Comparison of ENCODE assay signal across 9 mouse cellular contexts in genomic region chr11:98357396-98358160, GRCm38 (mm10). TPM values are rescaled to one million over a fixed set of nuclear protein-coding genes. Genes with fewer than 3 reads are reported as not detected.
DNase-seq lines count a peak whose midpoint lies in the region; ATAC-seq lines count a peak whose summit lies in the region.
"Had no signal": no experiment of that assay in that cellular context is flagged by ENCODE, and none has a peak within 500 bp of the region (broad histone marks: within the 10 kb centered on the region; RNA-seq: fewer than 3 reads in every experiment).

No protein-coding gene starts in this region.

- peaks cover 25% of the 10 kb centered on the region for H3K36me3 ChIP-seq in megakaryocyte, embryonic 14.5 days (replicated peaks; ENCODE audit: low read length)
- H3K36me3 ChIP-seq in forebrain, embryonic 12.5 days (replicated peaks) = no peaks in the 10 kb centered on the region
- no peaks in the 10 kb centered on the region for H3K36me3 ChIP-seq in limb, embryonic 12.5 days
- no peaks in the 10 kb centered on the region for H3K36me3 ChIP-seq in neural tube, embryonic 13.5 days

- no peak for ATAC-seq in megakaryocyte, adult 5-6 weeks (ENCODE audit: poor library complexity, severe bottlenecking)
- 0 out of 2 replicates have a peak, but pooled peaks have one; percentile 17 for ATAC-seq in forebrain, embryonic 12.5 days (ENCODE audit: low FRiP score)
- no peak for ATAC-seq in limb, embryonic 12.5 days (ENCODE audit: insufficient number of reproducible peaks, insufficient read depth, low FRiP score, low TSS enrichment, low read depth)
- peak; percentile 12; the same call in 1 of the 2 replicates for ATAC-seq in neural tube, embryonic 13.5 days (ENCODE audit: low read depth)

- no peak for DNase-seq in gastrocnemius, postnatal 36 days
- DNase-seq in left cerebral cortex, adult 9 months (ENCODE audit: low spot score in 2 of 2) = no peak
- DNase-seq in T-cell, adult 2 months (ENCODE audit: low spot score) = no peak

- H3K9me3 ChIP-seq in megakaryocyte, embryonic 14.5 days = no peaks in the 10 kb centered on the region
- no peaks in the 10 kb centered on the region for H3K9me3 ChIP-seq in forebrain, embryonic 12.5 days
- H3K9me3 ChIP-seq in limb, embryonic 12.5 days = no peaks in the 10 kb centered on the region
- no peaks in the 10 kb centered on the region for H3K9me3 ChIP-seq in neural tube, embryonic 13.5 days

- H3K4me2 ChIP-seq in forebrain, embryonic 12.5 days = peak overlapping the region; percentile 82
- H3K4me2 ChIP-seq in limb, embryonic 12.5 days = peak overlapping the region; percentile 81
- H3K4me2 ChIP-seq in neural tube, embryonic 13.5 days = peak overlapping the region; percentile 89

- H3K4me1 ChIP-seq in megakaryocyte, embryonic 14.5 days = peaks cover 86% of the 10 kb centered on the region
- H3K4me1 ChIP-seq in forebrain, embryonic 12.5 days = peaks cover 37% of the 10 kb centered on the region
- peaks cover 42% of the 10 kb centered on the region for H3K4me1 ChIP-seq in limb, embryonic 12.5 days (replicated peaks)
- peaks cover 54% of the 10 kb centered on the region for H3K4me1 ChIP-seq in neural tube, embryonic 13.5 days (replicated peaks)

- intact Hi-C loops in gastrocnemius, postnatal 36 days (cut with DNase I) = loop anchor here (5.0 kb wide), 1 partner anchor 50 kb away; no protein-coding TSS in a partner anchor

- 10% methylated on average over 13 of the region's 13 CpGs for WGBS in forebrain, embryonic 12.5 days
- 8% methylated on average over 13 of the region's 13 CpGs for WGBS in limb, embryonic 12.5 days
- WGBS in neural tube, embryonic 13.5 days = 8% methylated on average over 13 of the region's 13 CpGs

- peaks cover 29% of the 10 kb centered on the region for H3K27me3 ChIP-seq in megakaryocyte, embryonic 14.5 days (replicated peaks)
- H3K27me3 ChIP-seq in forebrain, embryonic 12.5 days = peaks cover 39% of the 10 kb centered on the region
- peaks cover 24% of the 10 kb centered on the region for H3K27me3 ChIP-seq in limb, embryonic 12.5 days
- H3K27me3 ChIP-seq in neural tube, embryonic 13.5 days = peaks cover 24% of the 10 kb centered on the region

- H3K4me3 ChIP-seq in megakaryocyte, embryonic 14.5 days (replicated peaks) = peak overlapping the region; percentile 100
- H3K4me3 ChIP-seq in forebrain, embryonic 12.5 days (replicated peaks) = peak overlapping the region; percentile 59
- H3K4me3 ChIP-seq in limb, embryonic 12.5 days (replicated peaks) = peak overlapping the region; percentile 74
- H3K4me3 ChIP-seq in neural tube, embryonic 13.5 days = peak overlapping the region; percentile 70

- H3K9ac ChIP-seq in forebrain, embryonic 12.5 days = peak overlapping the region; percentile 80
- H3K9ac ChIP-seq in limb, embryonic 12.5 days (replicated peaks) = peak overlapping the region; percentile 74
- peak overlapping the region; percentile 70 for H3K9ac ChIP-seq in neural tube, embryonic 13.5 days

- peak overlapping the region; percentile 80; the same call in 1 of the 2 replicates for H3K27ac ChIP-seq in forebrain, embryonic 12.5 days
- H3K27ac ChIP-seq in limb, embryonic 12.5 days = peak overlapping the region; percentile 89
- H3K27ac ChIP-seq in neural tube, embryonic 13.5 days (replicated peaks) = peak overlapping the region; percentile 72

RNA-seq across cellular contexts. Expression of gene Stard3, which starts 0.6 kb away (rescaled TPM):
- 23.5 and 70.4 TPM in 2 replicates for polyA plus RNA-seq in megakaryocyte, embryonic 14.5 days (2012; ENCODE audit: insufficient read depth, low replicate concordance)
- 24.0 and 28.5 TPM in 2 replicates for total RNA-seq in megakaryocyte, adult 5-6 weeks (2015)
- 36.0 and 39.9 TPM in 2 replicates for total RNA-seq in megakaryocyte, adult 5-6 weeks (2017)
- 42.0 and 42.5 TPM in 2 replicates for polyA plus RNA-seq in forebrain, embryonic 12.5 days (2016; fragmentation: Nextera tagmentation; extraction: Ambion mirVana)
- 39.9 and 41.9 TPM in 2 replicates for polyA plus RNA-seq in limb, embryonic 12.5 days (2016; fragmentation: Nextera tagmentation; extraction: Ambion mirVana)
- 39.7 and 41.1 TPM in 2 replicates for polyA plus RNA-seq in neural tube, embryonic 13.5 days (2015; fragmentation: Nextera tagmentation; extraction: Ambion mirVana)
- total RNA-seq in gastrocnemius, postnatal 36 days (2021) = 10 to 100 TPM; 10.3 to 14.7 TPM

RNA-seq across cellular contexts. Expression of gene Ppp1r1b, which starts 9.4 kb away (rescaled TPM):
- 0.34 TPM in 1 of 2 replicates, not detected in the other for polyA plus RNA-seq in megakaryocyte, embryonic 14.5 days (2012; ENCODE audit: insufficient read depth, low replicate concordance)
- not detected in 2 replicates for total RNA-seq in megakaryocyte, adult 5-6 weeks (2015)
- total RNA-seq in megakaryocyte, adult 5-6 weeks (2017) = not detected in 2 replicates
- 3.0 and 3.1 TPM in 2 replicates for polyA plus RNA-seq in forebrain, embryonic 12.5 days (2016; fragmentation: Nextera tagmentation; extraction: Ambion mirVana)
- polyA plus RNA-seq in limb, embryonic 12.5 days (2016; fragmentation: Nextera tagmentation; extraction: Ambion mirVana) = 0.18 and 0.76 TPM in 2 replicates
- 1.7 and 2.1 TPM in 2 replicates for polyA plus RNA-seq in neural tube, embryonic 13.5 days (2015; fragmentation: Nextera tagmentation; extraction: Ambion mirVana)
- not detected for total RNA-seq in gastrocnemius, postnatal 36 days (2021)
- total RNA-seq: adrenal gland, postnatal 36 days had no signal

RNA-seq across cellular contexts. Expression of gene Tcap, which starts 26.0 kb away (rescaled TPM):
- polyA plus RNA-seq in megakaryocyte, embryonic 14.5 days (2012; ENCODE audit: insufficient read depth, low replicate concordance) = 0.82 TPM in 1 of 2 replicates, not detected in the other
- not detected in 2 replicates for total RNA-seq in megakaryocyte, adult 5-6 weeks (2015)
- not detected in 2 replicates for total RNA-seq in megakaryocyte, adult 5-6 weeks (2017)
- polyA plus RNA-seq in forebrain, embryonic 12.5 days (2016; fragmentation: Nextera tagmentation; extraction: Ambion mirVana) = 0.20 and 0.36 TPM in 2 replicates
- polyA plus RNA-seq in limb, embryonic 12.5 days (2016; fragmentation: Nextera tagmentation; extraction: Ambion mirVana) = 4.7 TPM in 2 replicates
- polyA plus RNA-seq in neural tube, embryonic 13.5 days (2015; fragmentation: Nextera tagmentation; extraction: Ambion mirVana) = 0.42 and 2.1 TPM in 2 replicates
- total RNA-seq in gastrocnemius, postnatal 36 days (2021) = 1,000 to 10,000 TPM; 3,291 to 4,304 TPM

RNA-seq across cellular contexts. Expression of gene Neurod2, which starts 28.1 kb away (rescaled TPM):
- polyA plus RNA-seq in megakaryocyte, embryonic 14.5 days (2012; ENCODE audit: insufficient read depth, low replicate concordance) = not detected in 2 replicates
- total RNA-seq in megakaryocyte, adult 5-6 weeks (2015) = not detected in 2 replicates
- not detected in 2 replicates for total RNA-seq in megakaryocyte, adult 5-6 weeks (2017)
- 19.9 and 20.5 TPM in 2 replicates for polyA plus RNA-seq in forebrain, embryonic 12.5 days (2016; fragmentation: Nextera tagmentation; extraction: Ambion mirVana)
- 0.09 TPM in 1 of 2 replicates, not detected in the other for polyA plus RNA-seq in limb, embryonic 12.5 days (2016; fragmentation: Nextera tagmentation; extraction: Ambion mirVana)
- 26.4 and 27.0 TPM in 2 replicates for polyA plus RNA-seq in neural tube, embryonic 13.5 days (2015; fragmentation: Nextera tagmentation; extraction: Ambion mirVana)
- not detected for total RNA-seq in gastrocnemius, postnatal 36 days (2021)
- total RNA-seq: adrenal gland, postnatal 36 days had no signal

RNA-seq across cellular contexts. Expression of gene Pnmt, which starts 28.7 kb away (rescaled TPM):
- polyA plus RNA-seq in megakaryocyte, embryonic 14.5 days (2012; ENCODE audit: insufficient read depth, low replicate concordance) = not detected in 2 replicates
- not detected in 2 replicates for total RNA-seq in megakaryocyte, adult 5-6 weeks (2015)
- not detected in 2 replicates for total RNA-seq in megakaryocyte, adult 5-6 weeks (2017)
- polyA plus RNA-seq in forebrain, embryonic 12.5 days (2016; fragmentation: Nextera tagmentation; extraction: Ambion mirVana) = 0.17 TPM in 1 of 2 replicates, not detected in the other
- 0.37 and 0.41 TPM in 2 replicates for polyA plus RNA-seq in limb, embryonic 12.5 days (2016; fragmentation: Nextera tagmentation; extraction: Ambion mirVana)
- 0.73 and 0.79 TPM in 2 replicates for polyA plus RNA-seq in neural tube, embryonic 13.5 days (2015; fragmentation: Nextera tagmentation; extraction: Ambion mirVana)
- 1 to 10 TPM in 1 of 2 experiments, under 1 TPM in 1; 0.89 to 2.1 TPM for total RNA-seq in gastrocnemius, postnatal 36 days (2021)

Comparison
In these comparisons a context has a peak if more than half of its experiments do, and no peak if none do; other contexts are left out.
1. ATAC-seq: peak in forebrain, embryonic 12.5 days (single experiment) and neural tube, embryonic 13.5 days (single experiment); none in megakaryocyte, adult 5-6 weeks (single experiment) and limb, embryonic 12.5 days (single experiment).
2. Peak in every context shown above with its lines, with median percentiles within 50 percentile points of each other: H3K4me3 ChIP-seq, H3K27ac ChIP-seq, H3K4me2 ChIP-seq and H3K9ac ChIP-seq.